Mouse (Mus musculus) olfactory bulb, adult 2 months (tissue): ENCODE measurements at regions not wholly inside any gene's neighbourhood (a gene's known extent, or its start where the extent isn't known, plus 50 kb on each side); places are given as distances from the start of the nearest gene placed in this dataset.

Experiments used
- CTCF ChIP-seq: fragments of 200-500 bp; IDR thresholded peaks from 2 replicates; pipeline ENCODE4 v1.5.1; 2012; ENCODE audit warnings: low read depth, mild to moderate bottlenecking, low read length, moderate library complexity; ENCODE audit not compliant: insufficient read depth
- POLR2A ChIP-seq: fragments of 200-500 bp; IDR thresholded peaks from 2 replicates; pipeline ENCODE4 v1.6.1; 2012; ENCODE audit warnings: mild to moderate bottlenecking, low read depth, low read length, moderate library complexity; ENCODE audit not compliant: insufficient read depth

DNA sequence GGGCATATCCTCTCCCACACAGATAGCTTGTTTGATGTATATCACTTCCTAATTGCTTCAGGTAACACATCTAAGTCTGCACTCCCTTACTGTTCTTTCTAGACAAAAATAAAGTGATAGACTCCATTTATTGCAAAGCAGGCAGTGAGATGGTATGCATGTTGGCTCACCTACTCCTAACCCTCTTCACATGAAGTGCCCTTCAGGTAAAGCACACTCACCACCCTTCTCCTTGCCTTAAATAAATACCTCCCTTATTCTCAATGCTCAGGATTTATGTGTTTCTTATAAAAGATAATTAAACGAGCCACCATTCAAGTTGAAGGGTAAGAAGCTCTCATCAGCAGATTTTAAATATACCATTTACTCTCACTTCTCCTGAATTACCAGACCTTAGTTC is 1347.7 kb upstream of the Zeb2 start:
- TF ChIP-seq CTCF (no peak), POLR2A (no peak)
